Mouse (Mus musculus) liver, embryonic 14.5 days (tissue): ENCODE results near the gene Prdm2.

Experiments used
- CTCF ChIP-seq: IDR thresholded peaks from 2 replicates; pipeline ENCODE4 v1.5.1; 2016; ENCODE audit warnings: antibody characterized with exemption, low read depth, control low read depth
- EP300 ChIP-seq: IDR thresholded peaks from 2 replicates; pipeline ENCODE4 v1.6.1; 2016; ENCODE audit warnings: antibody characterized with exemption, low read depth

DNA sequence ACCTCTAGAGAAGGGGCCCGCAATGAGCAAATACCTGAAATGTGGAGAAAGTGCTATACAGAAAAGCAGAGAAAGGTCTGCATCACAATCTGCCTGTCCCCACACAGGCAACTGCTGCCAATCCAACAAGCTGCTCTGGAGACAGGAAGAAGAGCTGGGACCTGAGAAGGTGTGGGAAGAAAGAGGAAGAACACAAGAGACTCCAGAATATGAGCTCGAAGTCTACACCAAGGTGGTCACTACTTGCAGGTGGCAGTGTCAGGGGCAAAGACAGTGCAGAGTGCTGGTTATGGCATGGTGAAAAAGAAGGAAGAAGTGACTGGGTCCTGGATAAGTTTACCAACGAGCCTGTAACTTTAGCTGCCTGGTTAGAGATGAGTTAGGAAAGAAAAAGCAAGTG lies 14.4 kb downstream of the Prdm2 start:
- TF ChIP-seq CTCF: no peak
- TF ChIP-seq EP300: no peak
